Mouse (Mus musculus): ENCODE results near the gene Ten1.

Gene Ten1

DNA sequence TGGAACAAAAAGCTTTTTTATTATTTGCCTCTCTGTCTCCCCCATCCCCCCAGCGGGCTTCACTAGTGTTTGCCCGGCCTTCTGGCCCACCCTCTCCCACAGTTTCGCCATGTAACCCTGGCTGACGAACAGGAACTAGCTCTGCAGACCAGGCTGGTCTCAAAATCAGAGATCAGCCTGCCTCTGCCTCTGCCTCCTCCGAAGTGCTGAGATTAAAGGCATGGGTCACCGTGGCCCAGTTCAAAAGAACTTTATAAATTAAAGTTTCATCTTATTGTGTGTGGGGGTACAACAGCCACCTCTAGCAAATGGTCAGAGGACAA is 1.1 kb upstream of the Ten1 start:
- no peak for DNase-seq

DNA sequence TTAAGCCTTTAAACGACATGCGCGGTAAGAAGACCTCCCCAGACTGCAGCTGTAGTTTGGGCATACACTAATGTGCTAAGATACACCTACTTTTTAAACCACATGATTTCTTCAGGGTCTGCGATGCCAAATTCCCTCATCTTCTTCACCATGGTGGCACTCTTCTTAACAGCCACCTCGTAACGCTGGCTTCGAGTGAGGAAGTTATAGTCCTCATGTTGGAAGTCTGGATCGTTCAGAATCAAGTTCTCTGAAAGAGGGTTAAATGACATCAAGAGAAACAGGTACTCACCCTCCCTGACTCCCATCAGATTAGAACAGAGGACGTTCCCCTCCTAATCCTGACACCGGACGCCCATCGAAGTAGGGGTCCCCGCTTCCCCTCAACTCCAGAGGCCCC is 523 bp upstream of the Ten1 start:
- no peak for DNase-seq

DNA sequence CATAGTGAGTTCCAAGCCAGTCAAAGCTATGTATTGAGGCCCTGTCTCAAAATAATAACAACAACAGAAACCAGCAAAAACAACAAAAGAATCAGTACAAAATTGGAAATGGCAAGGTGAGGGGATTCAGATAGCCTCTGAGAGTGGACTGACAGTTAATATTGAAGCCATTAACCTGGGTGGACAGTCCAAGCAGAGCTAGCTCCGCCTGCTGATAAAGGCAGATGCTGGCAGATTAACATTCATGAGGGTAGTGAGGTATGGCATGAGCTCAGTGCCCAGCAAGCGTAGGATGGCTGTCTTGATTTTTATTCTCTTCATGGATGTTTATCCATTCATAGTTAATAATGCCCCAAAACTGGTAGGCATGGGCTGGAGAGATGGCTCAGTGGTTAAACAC is 2.5 kb downstream of the Ten1 start:
- no peak for DNase-seq

DNA sequence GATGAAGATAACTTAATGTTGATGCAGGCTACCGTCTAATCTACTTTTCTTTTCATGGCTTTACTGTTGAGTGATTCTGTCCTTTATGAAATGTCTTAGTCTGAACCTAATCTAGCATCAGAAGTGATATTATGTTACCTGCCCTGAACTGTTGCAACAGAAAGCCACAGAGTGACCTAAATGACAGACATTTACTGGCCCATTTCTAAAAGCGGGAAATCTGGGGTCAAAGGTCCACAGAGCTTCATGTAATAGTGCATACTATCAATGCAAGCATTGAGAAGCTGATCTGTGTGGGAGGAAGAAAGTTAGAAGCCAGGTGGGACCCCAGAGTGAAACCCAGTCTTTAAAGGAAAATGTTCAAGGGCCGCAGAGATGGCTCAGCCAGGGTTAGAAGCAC is 4.5 kb downstream of the Ten1 start:
- no peak for DNase-seq

DNA sequence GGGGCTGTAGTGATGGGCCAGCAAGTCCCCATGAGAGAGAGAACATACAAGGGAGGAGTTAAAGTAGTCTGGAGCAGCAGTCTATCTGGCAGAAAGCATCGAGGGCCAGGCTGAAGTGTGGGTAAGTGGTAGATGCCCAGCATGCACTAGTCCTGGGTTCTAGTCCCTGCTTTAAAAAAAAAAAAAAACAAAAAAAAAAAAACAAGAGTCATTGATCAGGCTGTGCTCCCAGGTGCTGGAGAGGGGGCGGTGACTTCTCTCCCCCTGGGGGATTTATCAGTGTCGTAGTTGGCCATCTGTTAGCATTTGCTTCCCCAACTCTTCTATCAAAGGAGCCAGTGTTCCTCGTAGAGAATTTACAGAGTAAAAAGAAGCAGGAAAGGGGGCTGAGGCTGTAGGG is 8.0 kb downstream of the Ten1 start:
- DNase-seq, result no peak

DNA sequence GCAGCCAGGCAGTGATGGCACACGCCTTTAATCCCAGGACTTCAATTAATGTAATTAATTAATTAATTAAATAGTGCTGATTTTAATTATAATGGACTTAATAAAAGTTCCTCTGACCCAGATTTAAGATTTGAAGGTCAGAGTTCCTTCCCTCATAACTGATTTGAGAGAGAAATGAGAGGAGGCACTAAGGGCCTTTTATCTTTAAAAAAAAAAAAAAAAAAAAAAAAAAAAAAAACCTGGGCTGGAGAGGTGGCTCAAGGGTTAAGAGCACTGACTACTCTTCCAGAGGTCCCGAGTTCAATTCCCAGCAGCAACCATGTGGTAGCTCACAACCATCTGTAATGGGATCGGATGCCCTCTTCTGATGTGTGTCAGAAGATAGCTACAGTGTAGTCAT is 10.0 kb downstream of the Ten1 start:
- DNase-seq, result no peak

DNA sequence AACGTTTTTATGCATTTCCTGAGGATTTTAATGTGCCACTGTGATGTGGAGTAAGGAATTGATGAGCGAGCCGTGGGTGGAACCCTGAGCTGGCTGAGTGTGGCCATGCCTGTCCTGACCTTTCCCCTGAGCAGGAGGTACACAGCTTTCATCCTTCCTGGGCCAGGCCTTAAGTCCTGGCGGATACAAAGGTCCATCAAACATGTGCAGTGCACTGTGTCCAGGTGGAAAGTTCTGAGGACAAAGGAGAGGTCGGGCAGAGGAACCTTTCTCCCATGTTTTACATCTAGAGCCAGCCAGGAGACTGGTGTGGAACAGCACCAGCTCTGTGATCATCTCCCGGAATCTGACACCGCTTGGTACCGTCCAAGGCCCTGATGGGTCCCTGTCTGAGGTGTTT is 10.6 kb downstream of the Ten1 start:
- no peak for DNase-seq

DNA sequence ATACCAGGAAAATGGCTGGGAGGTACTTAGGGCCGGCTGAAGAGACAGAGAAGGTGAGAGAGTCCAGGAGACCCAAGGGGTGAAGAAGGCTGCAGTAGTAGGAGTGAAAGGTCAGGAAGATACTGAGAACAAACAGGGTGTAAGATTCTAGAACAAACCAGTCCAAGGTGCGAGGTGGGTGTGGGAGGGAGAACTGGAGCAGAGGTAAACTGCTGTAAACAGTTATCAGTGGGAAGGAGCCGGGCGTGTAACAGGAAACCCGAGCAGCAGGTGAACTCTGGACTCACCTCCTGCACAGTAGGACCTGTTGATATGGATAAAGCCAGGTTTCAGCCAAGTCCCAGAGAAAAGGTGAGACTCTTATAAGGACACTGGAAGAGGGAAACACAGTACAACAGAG is 12.0 kb downstream of the Ten1 start:
- no peak for DNase-seq

DNA sequence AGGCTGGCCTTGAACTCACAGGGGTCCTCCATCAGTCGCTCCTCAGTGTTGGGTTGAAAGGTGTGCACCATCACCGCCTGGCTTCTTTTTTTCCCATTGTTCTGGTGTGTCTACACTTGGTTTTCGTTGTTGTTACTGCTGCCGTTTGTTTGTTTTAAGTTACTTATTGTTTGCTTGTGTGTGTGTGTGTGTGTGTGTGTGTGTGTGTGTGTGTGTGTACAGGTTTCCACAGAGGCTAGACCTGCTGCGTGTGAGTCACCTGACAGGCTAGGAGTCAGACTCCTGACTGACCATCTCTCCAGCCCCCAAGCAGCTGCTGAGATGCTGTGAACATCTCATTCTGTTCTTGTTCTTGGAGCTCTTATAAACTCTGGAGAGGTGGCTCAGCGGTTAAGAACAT is 14.2 kb downstream of the Ten1 start:
- DNase-seq, result no peak

DNA sequence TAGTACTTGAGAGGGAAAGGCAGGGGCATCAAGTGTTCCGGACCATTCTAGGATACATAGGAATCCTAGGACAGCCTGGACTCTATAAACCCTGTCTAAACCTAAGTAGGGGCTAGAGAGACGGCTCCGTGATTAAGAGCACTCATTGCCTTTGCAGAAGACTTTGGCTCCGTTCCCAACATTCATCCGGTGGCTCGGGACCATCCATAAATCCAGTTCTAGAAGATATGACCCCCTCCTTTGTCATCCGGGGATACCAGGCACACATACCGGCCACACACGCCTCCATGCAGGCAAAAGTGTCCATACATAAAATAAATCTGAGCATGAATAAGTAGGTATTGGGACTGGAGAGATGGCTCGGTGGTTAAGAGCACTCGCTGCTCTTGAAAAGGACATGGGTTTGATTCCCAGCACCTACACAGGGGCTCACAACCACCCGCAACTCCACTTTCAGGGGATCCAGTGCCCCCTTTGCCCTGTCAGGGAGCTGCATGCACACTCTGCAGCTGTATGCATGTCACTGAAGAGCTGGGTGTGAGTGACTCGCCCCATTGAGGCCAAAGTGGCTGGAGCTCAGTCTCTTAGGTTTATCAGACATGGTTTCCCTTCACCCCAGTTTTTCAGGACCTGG is 15.3 kb downstream of the Ten1 start:
- no peak for DNase-seq

DNA sequence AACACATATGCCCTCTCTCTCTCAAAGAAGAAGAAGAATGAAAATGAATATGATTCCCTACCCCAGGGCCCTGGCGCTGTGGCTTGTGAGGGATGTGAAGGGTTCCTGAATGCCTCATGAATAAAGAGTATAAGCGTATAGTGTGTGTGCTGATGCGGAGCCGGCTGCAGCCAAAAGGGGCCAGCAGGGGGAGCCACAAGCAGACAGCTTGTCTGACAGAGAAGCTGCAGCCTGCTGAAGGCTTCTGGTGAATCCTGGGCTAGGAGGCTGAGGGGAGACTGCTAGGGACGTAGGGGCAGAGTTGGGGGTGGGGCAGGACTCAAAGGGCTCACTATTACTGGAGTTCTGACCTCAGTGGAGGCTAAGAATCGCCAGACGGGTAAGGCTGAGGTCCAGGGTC is 16.5 kb downstream of the Ten1 start:
- DNase-seq, result no peak

DNA sequence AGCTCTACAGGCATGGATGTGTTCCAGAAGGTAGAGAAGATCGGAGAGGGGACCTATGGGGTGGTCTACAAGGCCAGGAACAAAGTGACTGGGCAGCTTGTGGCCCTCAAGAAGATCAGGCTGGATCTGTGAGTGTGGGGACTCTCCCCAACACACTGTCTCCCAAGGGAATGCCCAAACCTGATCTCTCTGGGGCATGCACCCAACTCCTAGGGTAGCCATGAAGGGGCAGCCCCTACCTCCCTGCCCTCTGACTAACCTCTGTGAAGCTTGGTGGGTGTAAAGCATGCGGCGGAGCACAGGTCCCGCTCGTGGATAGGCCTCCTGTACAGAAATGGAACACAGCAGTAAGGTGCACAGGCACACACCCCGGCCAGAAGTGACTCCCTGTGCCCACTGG is 17.3 kb downstream of the Ten1 start:
- no peak for DNase-seq

DNA sequence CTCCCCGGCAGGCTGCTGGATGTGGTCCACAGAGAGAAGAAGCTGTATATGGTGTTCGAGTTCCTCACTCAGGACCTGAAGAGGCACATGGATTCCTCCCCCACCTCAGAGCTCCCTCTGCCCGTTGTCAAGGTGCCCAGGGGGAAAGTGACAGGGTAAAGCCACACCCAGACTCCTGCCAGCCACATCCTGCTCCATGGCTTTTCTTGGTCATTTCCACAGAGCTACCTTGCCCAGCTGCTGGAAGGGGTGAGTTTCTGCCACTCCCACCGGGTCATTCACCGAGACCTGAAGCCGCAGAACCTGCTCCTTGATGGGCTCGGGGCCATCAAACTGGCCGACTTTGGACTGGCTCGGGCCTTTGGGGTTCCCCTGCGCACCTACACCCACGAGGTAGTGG is 17.9 kb downstream of the Ten1 start:
- no peak for DNase-seq

DNA sequence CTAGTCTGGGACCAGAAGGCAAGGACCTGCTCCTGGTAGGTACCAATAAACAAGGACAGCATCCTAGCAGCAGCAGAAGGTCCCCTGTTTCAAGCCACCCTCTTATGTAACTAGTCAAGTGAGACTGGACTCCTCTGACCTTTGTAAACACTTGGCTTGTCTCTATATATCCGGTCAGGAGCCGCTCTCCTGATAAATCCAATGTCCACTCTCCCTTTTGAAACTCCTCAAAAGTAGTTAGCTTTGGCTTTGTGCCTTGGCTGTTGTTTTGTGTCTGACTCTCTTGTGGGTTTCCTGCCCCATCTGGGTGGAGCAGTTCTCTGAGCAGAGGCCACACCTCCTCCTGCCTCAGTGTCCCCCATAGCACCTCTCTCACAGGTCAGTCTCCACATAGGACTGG is 19.6 kb downstream of the Ten1 start:
- no peak for DNase-seq

DNA sequence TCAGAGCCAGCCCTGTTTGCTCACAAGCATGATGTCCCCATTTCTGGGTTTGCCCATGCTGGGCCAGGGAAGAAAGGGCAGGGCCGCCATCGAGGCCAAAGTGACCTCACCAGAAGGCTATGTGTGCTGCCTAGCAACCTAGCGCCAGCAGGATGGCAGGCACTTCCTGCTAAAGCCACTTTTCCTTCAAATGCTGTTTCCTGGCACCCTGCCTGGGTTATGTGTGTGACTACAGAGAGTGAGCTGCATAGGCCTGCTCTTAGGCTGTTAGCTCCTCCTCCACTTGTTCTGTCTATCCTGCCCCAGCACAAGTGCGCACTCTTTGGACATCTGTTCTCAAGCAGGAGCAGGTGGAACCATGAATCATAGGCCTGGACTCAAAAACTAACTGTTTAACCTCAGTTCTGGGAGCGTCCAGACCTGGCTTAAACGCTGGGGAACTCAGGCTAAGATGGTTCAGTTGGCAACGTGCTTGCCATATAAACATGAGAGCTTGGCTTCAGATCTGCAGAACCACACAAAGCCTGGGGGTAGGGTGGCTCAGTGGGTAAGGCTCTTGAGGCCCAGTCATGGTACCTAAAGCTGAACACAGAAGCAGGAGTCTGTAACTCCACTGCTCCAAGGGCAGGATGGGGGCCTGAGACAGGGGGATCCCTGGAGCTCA is 20.2 kb downstream of the Ten1 start:
- DNase-seq, result peak; percentile 46

DNA sequence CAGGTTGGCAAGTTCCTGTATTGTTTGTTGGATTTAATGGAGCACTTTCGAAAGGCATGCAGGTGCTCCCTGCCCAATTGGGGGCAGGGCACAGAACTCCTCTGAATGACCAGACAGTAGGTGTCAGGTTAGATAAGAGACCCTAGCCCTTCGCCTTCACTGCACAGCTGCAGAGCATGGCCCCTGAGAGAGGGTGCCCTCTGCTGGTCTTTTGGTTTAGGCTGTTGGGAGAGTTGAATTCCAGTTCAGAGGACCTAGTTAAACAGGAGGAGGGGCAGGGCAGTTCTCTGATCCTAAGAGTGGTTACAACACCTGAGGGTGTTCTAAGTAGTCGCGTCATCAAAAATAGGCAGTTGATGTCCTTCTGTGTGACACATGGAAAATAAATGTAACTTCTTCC is 21.2 kb downstream of the Ten1 start:
- no peak for DNase-seq

DNA sequence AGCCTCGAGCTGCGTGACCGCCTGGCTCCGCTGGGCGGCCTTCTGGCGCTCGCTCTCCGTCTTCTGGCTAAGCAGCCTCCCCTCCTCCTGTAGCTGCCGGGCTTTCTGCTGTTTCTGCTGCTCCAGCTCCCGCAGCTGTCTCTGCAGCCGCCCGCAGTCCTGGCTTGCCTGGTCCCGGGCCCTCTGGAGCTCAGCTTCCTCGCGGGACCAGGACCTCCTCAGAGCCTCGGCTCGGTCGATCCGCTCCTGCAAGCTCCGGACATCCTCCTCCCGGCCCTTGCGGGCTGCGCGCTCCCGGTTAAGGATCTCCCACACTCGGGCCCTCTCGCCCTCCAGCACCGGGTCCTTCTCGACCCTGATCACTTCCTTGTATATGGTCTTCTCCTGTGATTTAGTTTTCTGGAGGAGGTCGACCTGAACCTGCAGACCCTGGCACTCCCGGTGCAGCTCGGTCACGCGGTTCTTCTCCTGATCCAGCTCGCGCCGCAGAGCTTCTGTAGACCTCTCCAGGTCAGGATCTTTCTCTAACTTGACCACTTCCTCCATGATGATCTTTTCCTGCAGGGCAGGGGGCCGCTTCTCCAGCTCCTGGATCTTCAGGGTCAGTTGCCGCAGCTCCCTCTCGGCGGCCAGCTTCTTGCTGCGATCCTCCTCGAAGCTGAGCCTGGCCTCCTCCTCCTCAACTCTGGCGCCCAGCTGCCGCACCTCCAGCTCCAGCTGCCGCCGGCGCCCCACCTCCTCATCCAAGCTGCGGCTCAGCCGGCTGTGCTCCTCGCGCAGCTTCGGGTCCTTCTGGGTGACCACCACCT is 23.5 kb downstream of the Ten1 start:
- no peak for DNase-seq

DNA sequence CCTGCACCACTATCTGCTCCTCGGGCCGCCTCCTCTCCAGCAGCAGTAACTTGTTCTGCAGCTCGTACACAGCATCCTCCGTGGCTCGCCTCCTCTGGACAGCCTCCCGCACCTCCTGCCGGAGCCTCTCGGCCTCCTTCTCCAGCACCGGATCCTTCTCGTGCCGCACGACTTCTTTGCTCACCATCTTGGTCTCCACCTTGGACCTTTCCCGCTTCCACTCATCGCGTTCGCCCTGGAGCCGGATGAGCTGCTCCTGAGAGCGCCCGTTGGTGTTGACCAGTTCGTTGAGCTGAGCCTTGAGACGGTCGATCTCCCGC is 24.0 kb downstream of the Ten1 start:
- DNase-seq, result no peak

DNA sequence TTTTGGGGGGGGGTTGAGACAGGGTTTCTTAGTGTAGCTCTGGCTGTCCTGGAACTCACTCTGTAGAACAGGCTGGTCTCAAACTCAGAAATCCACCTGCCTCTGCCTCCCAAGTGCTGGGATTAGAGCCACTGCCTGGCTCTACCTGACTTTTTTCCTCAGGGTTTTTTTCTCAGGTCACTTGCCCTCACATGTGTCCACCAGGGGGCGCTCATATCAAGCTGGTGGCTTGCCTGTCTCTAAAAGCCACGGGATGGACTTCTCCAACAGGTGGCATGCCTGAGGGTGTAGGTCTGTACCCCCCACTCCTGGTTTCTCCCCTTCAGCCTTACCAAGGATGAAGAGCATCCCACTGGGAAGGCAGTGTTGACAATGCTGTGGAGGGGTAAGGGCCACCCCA is 27.8 kb downstream of the Ten1 start:
- DNase-seq, result peak; percentile 62

DNA sequence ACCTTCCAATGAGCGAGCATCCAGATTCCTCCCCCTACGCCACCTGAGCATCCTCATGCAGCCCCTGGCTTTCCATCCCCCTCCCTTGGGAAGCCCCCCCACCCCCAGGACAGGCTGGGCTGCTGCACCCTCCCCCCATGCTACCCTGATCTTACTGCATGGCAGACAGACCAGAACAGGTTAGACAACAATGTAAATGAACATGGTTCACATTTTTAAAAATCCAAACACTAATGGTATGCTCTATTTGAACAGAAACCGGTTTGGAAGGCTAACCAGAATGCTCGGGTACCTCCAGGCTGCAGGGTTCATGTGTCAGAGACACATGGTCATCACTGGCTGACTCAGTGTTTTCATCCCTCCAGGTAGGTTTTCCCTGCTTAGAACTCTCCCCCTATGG is 30.0 kb downstream of the Ten1 start:
- no peak for DNase-seq

DNA sequence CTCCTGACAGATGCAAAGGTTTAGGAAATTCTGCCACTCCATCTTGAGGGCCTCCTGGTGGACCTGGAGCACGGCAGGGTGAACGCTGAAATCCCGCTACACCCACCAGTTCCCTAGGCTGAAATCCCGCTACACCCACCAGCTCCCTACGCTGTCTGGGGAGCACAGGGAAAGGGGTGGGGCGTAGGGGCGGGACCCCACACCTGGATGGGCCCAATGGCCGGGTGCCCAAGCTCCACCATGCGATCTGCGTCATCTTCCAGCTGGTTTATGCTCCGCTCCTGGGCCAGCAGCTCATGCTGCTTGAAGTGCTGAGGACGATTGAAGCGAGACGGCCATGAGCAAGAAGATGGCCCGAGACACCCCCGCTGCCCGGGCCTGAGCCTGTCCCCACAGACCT is 33.8 kb downstream of the Ten1 start:
- no peak for DNase-seq

DNA sequence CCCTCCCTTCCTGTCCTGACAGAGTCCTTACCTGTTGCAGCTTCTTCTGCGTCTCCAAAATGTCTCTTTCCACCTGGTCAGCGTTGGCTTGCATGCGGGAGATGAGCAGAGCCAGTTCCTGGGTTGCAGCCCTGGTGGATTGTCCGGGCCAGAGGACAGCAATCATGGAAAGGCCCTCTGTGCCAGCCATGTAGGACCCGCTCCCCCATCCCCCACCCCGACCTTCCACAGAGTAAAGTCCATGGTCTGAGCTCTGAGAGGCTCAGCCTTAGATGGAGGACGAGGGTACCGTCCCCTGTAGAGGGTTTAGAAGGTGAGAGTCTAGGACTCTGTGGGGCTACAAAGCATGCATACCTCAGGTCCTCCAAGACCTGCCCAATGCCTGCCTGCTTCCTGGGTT is 36.2 kb downstream of the Ten1 start:
- DNase-seq, result no peak

DNA sequence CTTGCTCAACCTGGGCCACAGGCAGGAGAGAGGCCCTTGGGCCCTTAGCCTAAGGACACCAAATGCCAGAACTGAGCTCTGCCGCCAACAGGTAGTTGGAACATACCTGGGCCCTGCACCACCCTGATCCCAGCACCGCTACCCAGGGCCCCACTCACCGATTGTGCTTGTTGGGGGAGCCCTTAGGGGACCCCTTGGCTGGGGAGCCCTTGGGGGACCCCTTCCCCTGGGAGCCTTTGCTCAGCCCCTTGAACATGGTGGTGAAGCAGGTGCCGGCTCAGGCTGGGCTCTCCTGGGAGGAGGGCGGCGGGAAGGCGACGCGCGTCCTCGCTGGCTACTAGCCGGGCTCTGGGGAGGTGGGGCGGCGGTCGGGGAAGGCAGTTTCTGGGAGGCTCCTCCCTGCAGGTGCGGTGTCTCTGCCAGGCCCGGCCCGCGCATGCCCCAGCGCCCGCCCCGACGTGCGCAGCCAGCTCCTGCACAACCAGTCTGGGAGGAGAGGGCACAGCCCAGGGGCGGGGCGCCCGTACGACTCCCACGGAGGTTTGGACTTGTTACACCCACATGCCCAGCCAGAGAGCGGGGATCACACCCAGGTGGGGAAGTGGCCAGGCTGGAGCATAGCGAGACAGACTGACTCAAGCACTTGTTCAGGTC is 39.2 kb downstream of the Ten1 start, which contains the start of gene Evpl:
TSS of gene Evpl (minus strand) at position 336 of the 654 bp plus-strand sequence.
- DNase-seq, result no peak

DNA sequence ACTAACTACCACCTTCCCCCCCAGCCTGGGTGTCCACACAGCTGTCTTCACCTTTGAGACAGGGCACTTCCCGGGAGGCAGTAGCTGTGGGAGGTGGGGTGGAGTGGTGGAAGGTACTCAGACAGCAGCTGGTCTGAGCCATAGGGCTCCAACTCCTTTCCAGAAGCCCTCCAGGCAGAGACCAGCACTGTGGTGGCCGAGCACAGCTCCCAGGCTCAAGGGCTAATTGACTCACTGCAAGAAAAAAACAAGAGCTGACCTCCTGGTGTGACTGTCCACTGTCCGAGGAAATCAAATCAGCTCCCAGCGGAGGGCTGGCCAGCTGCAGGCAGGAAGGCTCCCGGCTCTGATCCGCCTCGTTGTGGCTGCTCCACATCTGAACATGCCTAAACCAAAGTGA is 41.1 kb downstream of the Ten1 start:
- no peak for DNase-seq

All from cerebellum, adult 9-11 months (tissue).